Mouse (Mus musculus): Measurements from ENCODE around the gene Cenpf. TPM values are rescaled to one million over a fixed set of nuclear protein-coding genes. Genes with fewer than 3 reads are reported as not detected.

Gene Cenpf
- polyA plus RNA-seq (2014; fragmentation: Nextera tagmentation; extraction: Ambion mirVana) = 47.0 and 49.8 TPM in 2 replicates

DNA sequence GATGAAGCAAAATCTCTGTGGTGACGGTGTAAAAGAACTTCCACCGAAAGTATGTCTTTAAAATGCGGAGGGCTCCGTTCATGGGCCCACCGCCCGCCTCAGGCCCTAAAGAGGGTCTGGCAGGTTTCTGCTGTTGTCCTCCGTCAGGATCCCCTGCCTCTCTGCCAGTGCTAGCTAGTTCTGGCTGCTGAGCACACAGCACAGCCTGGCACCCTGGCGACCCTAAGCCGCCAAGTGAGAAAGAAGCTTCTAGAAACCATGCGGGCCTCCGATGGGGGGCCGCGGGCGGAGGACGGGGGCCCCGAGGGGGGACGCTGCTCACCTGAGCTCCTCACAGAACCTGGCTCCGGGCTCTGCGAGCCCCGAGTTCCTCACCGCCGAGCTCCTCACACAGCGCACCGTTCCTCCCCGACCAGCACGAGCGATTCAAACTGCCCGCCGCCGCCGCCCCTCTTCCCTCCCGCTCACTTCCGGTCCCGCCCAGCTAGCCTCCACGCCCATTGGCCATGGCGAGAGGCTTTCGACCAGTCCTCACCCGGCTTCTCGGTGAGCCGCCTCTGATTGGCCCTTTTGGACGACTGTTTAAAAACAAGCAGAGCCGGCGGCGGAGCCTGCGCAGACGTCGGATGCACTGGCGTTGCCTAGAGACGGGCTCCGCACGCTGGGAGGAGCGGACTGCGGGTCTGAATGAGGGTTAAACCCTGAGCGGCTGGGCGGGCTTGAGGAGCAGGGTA, at the start of gene Cenpf:
Cenpf (minus strand) TSS at position 433 of the 734 bp plus-strand sequence.
- peak within 1 kb of the TSS; percentile 82 for H3K9ac ChIP-seq (ENCODE audit: low read depth, low read length)
- peak within 1 kb of the TSS; percentile 83 for H3K4me2 ChIP-seq
- DNase-seq (ENCODE audit: low spot score) (peak; percentile 98), ATAC-seq (replicated peaks; ENCODE audit: low FRiP score) (peak; percentile 100)
- H3K27ac ChIP-seq (ENCODE audit: low read depth, low read length) = peak within 1 kb of the TSS; percentile 81
- peak within 1 kb of the TSS; percentile 98 for H3K4me3 ChIP-seq (ENCODE audit: low read depth, low read length)
- peaks cover 11% of the 10 kb centered on the region for H3K36me3 ChIP-seq (ENCODE audit: control insufficient read depth, insufficient read depth, low read length)
- WGBS = under 1% methylated on average over 53 of the region's 55 CpGs
- no peaks in the 10 kb centered on the region for H3K9me3 ChIP-seq (ENCODE audit: control insufficient read depth, low read length)
- H3K4me1 ChIP-seq (replicated peaks; ENCODE audit: control insufficient read depth, insufficient read depth, low read length) = peaks cover 13% of the 10 kb centered on the region
- no peaks in the 10 kb centered on the region for H3K27me3 ChIP-seq (replicated peaks; ENCODE audit: control insufficient read depth, insufficient read depth, low read length)

DNA sequence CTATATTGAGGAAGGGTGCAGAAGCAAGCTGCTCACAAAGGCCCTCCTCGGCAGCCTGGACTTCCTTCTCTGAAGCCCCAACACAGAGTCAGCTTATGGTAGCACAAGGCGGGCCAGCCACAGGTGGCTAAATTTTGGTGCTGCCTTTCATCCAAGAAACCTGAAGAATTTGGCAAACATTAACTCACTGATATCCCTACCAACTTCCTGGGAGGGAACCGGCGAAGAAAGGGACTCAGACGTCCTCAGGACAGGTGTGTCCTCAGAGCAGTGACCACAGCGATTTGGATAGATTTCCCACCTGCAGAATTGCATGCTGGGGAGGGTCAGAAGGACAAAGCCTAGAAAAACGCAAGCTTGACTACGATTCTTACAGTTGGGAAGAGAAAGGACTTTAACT, 44.3 kb upstream of the Cenpf start:
- DNase-seq (ENCODE audit: low spot score) (no peak), ATAC-seq (replicated peaks; ENCODE audit: low FRiP score) (no peak)
- Histone ChIP-seq H3K36me3 (ENCODE audit: control insufficient read depth, insufficient read depth, low read length) (no peaks in the 10 kb centered on the region), H3K4me3 (ENCODE audit: low read depth, low read length) (no peak overlapping the region), H3K27me3 (replicated peaks; ENCODE audit: control insufficient read depth, insufficient read depth, low read length) (peaks cover 39% of the 10 kb centered on the region), H3K4me2 (no peak overlapping the region), H3K9ac (ENCODE audit: low read depth, low read length) (no peak overlapping the region), H3K9me3 (ENCODE audit: control insufficient read depth, low read length) (no peaks in the 10 kb centered on the region), H3K27ac (ENCODE audit: low read depth, low read length) (no peak overlapping the region), H3K4me1 (replicated peaks; ENCODE audit: control insufficient read depth, insufficient read depth, low read length) (peaks cover 3% of the 10 kb centered on the region; the same call in 1 of the 2 replicates)
- WGBS = 67% methylated on average over 8 of the region's 8 CpGs

DNA sequence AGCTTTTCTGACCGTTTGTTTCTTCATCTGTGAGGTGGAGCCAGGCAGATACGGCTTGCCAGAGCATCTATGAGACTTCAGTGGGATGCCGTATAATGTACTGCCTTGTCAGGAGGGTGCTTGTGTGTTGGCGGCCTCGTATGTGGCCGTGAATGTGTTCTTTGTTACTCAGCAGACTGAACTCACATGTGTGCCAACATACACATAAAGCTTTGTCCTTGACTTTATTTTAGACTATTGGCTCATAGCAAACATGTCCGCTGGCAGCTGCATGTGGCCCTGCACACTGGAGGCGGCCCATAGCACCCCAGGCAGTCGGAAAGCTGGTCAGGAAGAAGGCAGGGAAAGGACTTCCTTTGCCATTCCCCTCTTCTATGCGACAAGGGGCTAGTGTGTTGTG, 43.8 kb upstream of the Cenpf start:
- ATAC-seq (replicated peaks; ENCODE audit: low FRiP score) = no peak
- WGBS = 82% methylated on average over 10 of the region's 10 CpGs

DNA sequence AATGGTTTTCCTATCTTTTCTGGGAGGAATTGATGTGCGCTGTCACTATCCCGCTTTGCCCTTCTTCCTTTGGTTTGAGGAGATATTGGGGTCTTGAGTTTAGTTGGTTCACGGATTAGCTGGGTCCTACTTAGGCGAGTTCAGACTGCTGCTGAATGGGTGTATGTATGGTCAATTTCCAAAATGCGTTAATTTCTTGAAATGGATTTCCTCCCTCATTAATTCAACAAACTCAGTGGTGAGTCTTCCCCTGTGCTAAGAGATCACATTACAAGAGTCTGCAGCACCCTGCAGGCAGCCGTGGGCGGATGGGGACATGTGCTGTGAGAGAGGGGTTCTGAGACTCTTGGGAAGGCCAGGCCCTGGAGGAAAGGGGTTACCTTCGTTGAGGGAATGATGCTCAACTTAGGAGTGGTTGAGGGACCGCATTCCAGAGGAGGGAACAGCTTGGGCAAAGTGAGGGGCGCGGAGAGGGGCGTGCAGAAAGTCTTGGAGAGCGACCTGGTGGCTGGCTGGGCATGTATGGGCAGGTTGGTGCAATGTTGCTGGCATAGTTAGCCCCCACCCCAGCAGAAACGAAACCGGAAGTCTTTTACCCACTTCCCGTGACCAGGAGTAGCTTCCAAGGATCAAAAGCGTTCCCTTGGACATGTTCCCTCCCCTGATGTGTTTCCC, 41.4 kb upstream of the Cenpf start:
- no peaks in the 10 kb centered on the region for H3K9me3 ChIP-seq (ENCODE audit: control insufficient read depth, low read length)
- H3K4me1 ChIP-seq (replicated peaks; ENCODE audit: control insufficient read depth, insufficient read depth, low read length) = peaks cover 3% of the 10 kb centered on the region; the same call in 1 of the 2 replicates
- WGBS = 18% methylated on average over 17 of the region's 17 CpGs
- H3K27ac ChIP-seq (ENCODE audit: low read depth, low read length) = no peak overlapping the region
- no peak for DNase-seq (ENCODE audit: low spot score)
- no peak for ATAC-seq (replicated peaks; ENCODE audit: low FRiP score)
- peak overlapping the region; percentile 59 for H3K4me3 ChIP-seq (ENCODE audit: low read depth, low read length)
- peaks cover 58% of the 10 kb centered on the region for H3K27me3 ChIP-seq (replicated peaks; ENCODE audit: control insufficient read depth, insufficient read depth, low read length)
- H3K9ac ChIP-seq (ENCODE audit: low read depth, low read length) = no peak overlapping the region
- no peaks in the 10 kb centered on the region for H3K36me3 ChIP-seq (ENCODE audit: control insufficient read depth, insufficient read depth, low read length)
- H3K4me2 ChIP-seq = peak overlapping the region; percentile 67

More for the DNA sequence above, 43.8 kb upstream of the Cenpf start:
- no peak overlapping the region for H3K27ac ChIP-seq (ENCODE audit: low read depth, low read length)
- peaks cover 3% of the 10 kb centered on the region; the same call in 1 of the 2 replicates for H3K4me1 ChIP-seq (replicated peaks; ENCODE audit: control insufficient read depth, insufficient read depth, low read length)
- no peaks in the 10 kb centered on the region for H3K9me3 ChIP-seq (ENCODE audit: control insufficient read depth, low read length)
- H3K4me3 ChIP-seq (ENCODE audit: low read depth, low read length) = no peak overlapping the region
- H3K9ac ChIP-seq (ENCODE audit: low read depth, low read length) = no peak overlapping the region
- no peaks in the 10 kb centered on the region for H3K36me3 ChIP-seq (ENCODE audit: control insufficient read depth, insufficient read depth, low read length)
- no peak for DNase-seq (ENCODE audit: low spot score)
- H3K27me3 ChIP-seq (replicated peaks; ENCODE audit: control insufficient read depth, insufficient read depth, low read length) = peaks cover 44% of the 10 kb centered on the region
- H3K4me2 ChIP-seq = no peak overlapping the region

DNA sequence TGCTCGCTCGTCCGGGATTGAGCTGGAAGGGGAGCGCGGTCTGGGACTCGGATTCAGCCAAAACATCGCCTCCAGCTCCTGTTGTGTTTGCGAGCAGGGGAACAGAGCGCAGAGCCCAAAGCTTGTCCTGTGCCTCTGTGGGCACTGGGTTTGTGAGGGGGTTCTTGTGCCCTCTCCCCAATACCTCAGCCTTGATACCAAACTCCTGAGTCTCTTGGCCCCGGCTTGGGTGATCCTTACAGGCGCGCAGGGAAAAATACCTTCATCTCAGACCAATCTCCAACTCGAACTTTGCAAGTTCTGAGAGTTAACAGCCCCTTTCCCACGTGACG, 40.9 kb upstream of the Cenpf start:
- H3K27ac ChIP-seq (ENCODE audit: low read depth, low read length) = no peak overlapping the region
- H3K4me2 ChIP-seq = peak overlapping the region; percentile 67
- H3K36me3 ChIP-seq (ENCODE audit: control insufficient read depth, insufficient read depth, low read length) = no peaks in the 10 kb centered on the region
- no peak for ATAC-seq (replicated peaks; ENCODE audit: low FRiP score)
- peaks cover 59% of the 10 kb centered on the region for H3K27me3 ChIP-seq (replicated peaks; ENCODE audit: control insufficient read depth, insufficient read depth, low read length)
- peaks cover 3% of the 10 kb centered on the region; the same call in 1 of the 2 replicates for H3K4me1 ChIP-seq (replicated peaks; ENCODE audit: control insufficient read depth, insufficient read depth, low read length)
- H3K9me3 ChIP-seq (ENCODE audit: control insufficient read depth, low read length) = no peaks in the 10 kb centered on the region
- DNase-seq (ENCODE audit: low spot score) = no peak
- WGBS = 1% methylated on average over 15 of the region's 15 CpGs
- H3K9ac ChIP-seq (ENCODE audit: low read depth, low read length) = peak overlapping the region; percentile 55
- H3K4me3 ChIP-seq (ENCODE audit: low read depth, low read length) = peak overlapping the region; percentile 59

DNA sequence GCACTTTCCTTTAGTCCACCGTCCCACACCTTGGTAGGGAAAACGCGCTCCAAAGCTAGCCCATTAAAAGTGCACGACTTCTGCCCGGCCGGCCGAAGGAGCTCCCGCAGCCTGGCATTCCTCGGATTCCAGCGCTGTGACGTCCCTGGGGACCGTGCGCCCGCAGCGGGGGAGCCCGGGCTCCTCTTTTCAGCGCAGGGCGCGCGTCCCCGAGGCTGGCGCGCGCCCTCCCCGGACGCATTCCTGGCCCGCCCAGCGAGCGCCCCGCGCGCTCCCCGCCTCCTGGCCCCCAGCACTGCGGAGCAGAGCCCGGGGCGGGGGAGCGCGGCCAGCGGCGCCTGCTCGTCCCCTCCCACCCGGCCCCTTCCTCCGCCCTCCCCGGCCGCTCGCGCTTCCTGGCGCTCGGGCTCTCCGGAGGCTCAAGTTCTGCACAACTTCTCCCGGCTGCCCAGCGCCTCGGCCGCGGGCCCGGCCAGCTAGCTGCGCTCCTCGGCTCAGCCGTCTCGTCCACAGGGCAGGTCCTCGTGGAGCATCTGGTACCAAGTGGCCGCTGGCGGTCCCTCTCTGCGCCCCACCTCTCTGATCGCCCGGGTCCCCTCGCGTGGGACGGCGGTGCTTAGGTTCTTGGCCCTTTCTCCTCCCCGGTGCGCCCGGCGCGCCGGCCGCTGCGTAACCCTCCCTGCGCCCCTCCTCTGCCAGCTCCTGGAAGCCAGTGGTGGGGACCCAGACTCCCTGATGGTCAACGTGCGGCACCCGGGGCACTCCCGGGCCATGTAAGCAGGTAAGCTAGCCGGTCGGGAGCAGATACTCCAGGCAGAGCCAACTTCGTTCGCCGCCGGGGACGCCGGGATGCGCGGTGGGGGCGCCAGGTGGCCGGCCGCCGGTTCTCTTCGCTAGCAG, 40.2 kb upstream of the Cenpf start, which contains the start of gene Ptpn14:
Ptpn14 (plus strand) TSS at position 385 of the 900 bp plus-strand sequence.
- DNase-seq (ENCODE audit: low spot score) (peak; percentile 74), ATAC-seq (replicated peaks; ENCODE audit: low FRiP score) (peak; percentile 78)
- Histone ChIP-seq H3K27ac (ENCODE audit: low read depth, low read length) (peak within 1 kb of the TSS; percentile 77), H3K27me3 (replicated peaks; ENCODE audit: control insufficient read depth, insufficient read depth, low read length) (peaks cover 59% of the 10 kb centered on the region), H3K36me3 (ENCODE audit: control insufficient read depth, insufficient read depth, low read length) (no peaks in the 10 kb centered on the region), H3K4me1 (replicated peaks; ENCODE audit: control insufficient read depth, insufficient read depth, low read length) (peaks cover 3% of the 10 kb centered on the region; the same call in 1 of the 2 replicates), H3K4me3 (ENCODE audit: low read depth, low read length) (peak within 1 kb of the TSS; percentile 59), H3K9ac (ENCODE audit: low read depth, low read length) (peak within 1 kb of the TSS; percentile 55), H3K4me2 (peak within 1 kb of the TSS; percentile 67), H3K9me3 (ENCODE audit: control insufficient read depth, low read length) (no peaks in the 10 kb centered on the region)
- under 1% methylated on average over 96 of the region's 98 CpGs for WGBS

DNA sequence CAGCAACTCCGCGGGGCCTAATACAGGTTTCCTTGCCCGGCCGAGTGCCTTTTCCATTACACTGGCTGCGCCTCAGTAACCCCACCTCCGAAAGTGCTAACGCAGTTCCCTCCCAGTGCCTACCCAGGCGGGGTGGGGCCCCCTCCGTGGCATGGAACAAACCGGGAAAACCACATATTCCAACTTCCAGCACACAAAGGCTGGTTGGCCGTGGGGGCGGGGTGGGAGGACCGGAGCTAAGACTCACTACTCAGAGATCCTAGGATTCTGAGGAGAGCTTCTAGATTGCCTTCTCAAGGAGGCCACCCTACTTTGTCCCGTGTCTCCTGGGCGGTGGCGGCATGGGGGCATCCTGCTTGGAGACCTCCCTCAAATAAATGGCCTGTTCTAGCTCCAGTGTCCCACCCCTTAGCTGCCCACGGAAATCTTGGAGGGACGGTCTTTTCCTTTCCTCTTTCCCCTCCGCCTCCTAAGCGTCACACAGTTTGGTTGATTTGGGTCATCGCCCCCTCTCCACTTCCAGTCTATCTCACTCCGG, 39.5 kb upstream of the Cenpf start:
- no peaks in the 10 kb centered on the region for H3K9me3 ChIP-seq (ENCODE audit: control insufficient read depth, low read length)
- DNase-seq (ENCODE audit: low spot score) (peak; percentile 66), ATAC-seq (replicated peaks; ENCODE audit: low FRiP score) (peak; percentile 13; the same call in 1 of the 2 replicates)
- peak overlapping the region; percentile 67 for H3K4me2 ChIP-seq
- H3K36me3 ChIP-seq (ENCODE audit: control insufficient read depth, insufficient read depth, low read length) = no peaks in the 10 kb centered on the region
- peak overlapping the region; percentile 77 for H3K27ac ChIP-seq (ENCODE audit: low read depth, low read length)
- peak overlapping the region; percentile 59 for H3K4me3 ChIP-seq (ENCODE audit: low read depth, low read length)
- WGBS = 5% methylated on average over 22 of the region's 22 CpGs
- peaks cover 59% of the 10 kb centered on the region for H3K27me3 ChIP-seq (replicated peaks; ENCODE audit: control insufficient read depth, insufficient read depth, low read length)
- peak overlapping the region; percentile 48 for H3K9ac ChIP-seq (ENCODE audit: low read depth, low read length)
- peaks cover 3% of the 10 kb centered on the region; the same call in 1 of the 2 replicates for H3K4me1 ChIP-seq (replicated peaks; ENCODE audit: control insufficient read depth, insufficient read depth, low read length)

DNA sequence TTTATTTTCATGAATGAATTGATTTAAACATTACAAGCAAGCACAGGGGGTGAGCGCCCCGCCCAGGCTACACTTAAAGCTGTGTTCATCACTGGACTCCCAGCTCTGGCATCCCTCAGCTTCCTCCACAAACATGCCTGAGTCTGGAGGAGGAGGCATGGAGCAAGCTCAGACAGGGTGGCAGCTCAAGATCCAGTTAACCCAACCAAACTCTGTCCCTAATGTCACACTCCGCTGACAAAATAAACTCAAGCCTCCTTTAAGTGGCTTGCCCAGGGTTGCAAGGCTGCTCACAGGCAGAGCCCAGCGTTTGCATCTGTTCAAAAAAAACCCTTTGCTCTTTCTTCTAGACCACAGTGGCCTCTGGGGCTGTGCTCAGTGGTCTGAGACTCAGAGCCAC, 38.2 kb upstream of the Cenpf start:
- no peak for DNase-seq (ENCODE audit: low spot score)
- Histone ChIP-seq H3K4me2 (no peak overlapping the region), H3K27ac (ENCODE audit: low read depth, low read length) (no peak overlapping the region), H3K9ac (ENCODE audit: low read depth, low read length) (no peak overlapping the region), H3K27me3 (replicated peaks; ENCODE audit: control insufficient read depth, insufficient read depth, low read length) (peaks cover 54% of the 10 kb centered on the region), H3K4me1 (replicated peaks; ENCODE audit: control insufficient read depth, insufficient read depth, low read length) (peaks cover 3% of the 10 kb centered on the region; the same call in 1 of the 2 replicates), H3K36me3 (ENCODE audit: control insufficient read depth, insufficient read depth, low read length) (no peaks in the 10 kb centered on the region), H3K4me3 (ENCODE audit: low read depth, low read length) (no peak overlapping the region), H3K9me3 (ENCODE audit: control insufficient read depth, low read length) (no peaks in the 10 kb centered on the region)
- ATAC-seq (replicated peaks; ENCODE audit: low FRiP score) = no peak
- WGBS = 69% methylated on average over 4 of the region's 4 CpGs

Measured in liver, embryonic 11.5 days (tissue).